Mouse (Mus musculus) intestine, embryonic 15.5 days (tissue): ENCODE results near the gene Lor. TPM values are rescaled to one million over a fixed set of nuclear protein-coding genes. Genes with fewer than 3 reads are reported as not detected.

Source experiments
- polyA plus RNA-seq: library from polyadenylated mRNA; unstranded; fragments of >200 nt; fragmentation: Nextera tagmentation; extraction: Ambion mirVana; gene quantifications from 2 replicates; pipeline ENCODE4 v1.2.1, GENCODE M21; 2015

The Lor gene
- polyA plus RNA-seq, 1 experiment from 2014 or later = 0.23 TPM

Other genes with a start within 250 kb of the Lor start
- not detected in 2 replicates for gene Pglyrp3, start 68.6 kb downstream of the Lor start, polyA plus RNA-seq
- not detected in 2 replicates for gene Prr9, start 40.8 kb upstream of the Lor start, polyA plus RNA-seq
- not detected in 2 replicates for gene Lelp1, start 59.6 kb upstream of the Lor start, polyA plus RNA-seq
- 2.0 and 2.5 TPM in 2 replicates for gene Sprr2a1, start 132.7 kb upstream of the Lor start, polyA plus RNA-seq
- gene Sprr2a2, start 132.8 kb upstream of the Lor start, polyA plus RNA-seq = 82.8 and 107 TPM in 2 replicates
- gene Sprr2a3, start 202.3 kb upstream of the Lor start, polyA plus RNA-seq = 10.6 and 12.8 TPM in 2 replicates
- gene Sprr2b, start 233.5 kb upstream of the Lor start, polyA plus RNA-seq = not detected in 2 replicates